Mouse (Mus musculus) ES-Bruce4 (cell line): ENCODE data around the gene Calr3.

ENCODE experiments used
- CTCF ChIP-seq: IDR thresholded peaks from one replicate; pipeline ENCODE4 v1.8.1; 2011; ENCODE audit warnings: low read depth, low read length
- POLR2A ChIP-seq: IDR thresholded peaks from one replicate; pipeline ENCODE4 v1.8.1; 2011; ENCODE audit warnings: low read length; ENCODE audit not compliant: insufficient read depth

DNA sequence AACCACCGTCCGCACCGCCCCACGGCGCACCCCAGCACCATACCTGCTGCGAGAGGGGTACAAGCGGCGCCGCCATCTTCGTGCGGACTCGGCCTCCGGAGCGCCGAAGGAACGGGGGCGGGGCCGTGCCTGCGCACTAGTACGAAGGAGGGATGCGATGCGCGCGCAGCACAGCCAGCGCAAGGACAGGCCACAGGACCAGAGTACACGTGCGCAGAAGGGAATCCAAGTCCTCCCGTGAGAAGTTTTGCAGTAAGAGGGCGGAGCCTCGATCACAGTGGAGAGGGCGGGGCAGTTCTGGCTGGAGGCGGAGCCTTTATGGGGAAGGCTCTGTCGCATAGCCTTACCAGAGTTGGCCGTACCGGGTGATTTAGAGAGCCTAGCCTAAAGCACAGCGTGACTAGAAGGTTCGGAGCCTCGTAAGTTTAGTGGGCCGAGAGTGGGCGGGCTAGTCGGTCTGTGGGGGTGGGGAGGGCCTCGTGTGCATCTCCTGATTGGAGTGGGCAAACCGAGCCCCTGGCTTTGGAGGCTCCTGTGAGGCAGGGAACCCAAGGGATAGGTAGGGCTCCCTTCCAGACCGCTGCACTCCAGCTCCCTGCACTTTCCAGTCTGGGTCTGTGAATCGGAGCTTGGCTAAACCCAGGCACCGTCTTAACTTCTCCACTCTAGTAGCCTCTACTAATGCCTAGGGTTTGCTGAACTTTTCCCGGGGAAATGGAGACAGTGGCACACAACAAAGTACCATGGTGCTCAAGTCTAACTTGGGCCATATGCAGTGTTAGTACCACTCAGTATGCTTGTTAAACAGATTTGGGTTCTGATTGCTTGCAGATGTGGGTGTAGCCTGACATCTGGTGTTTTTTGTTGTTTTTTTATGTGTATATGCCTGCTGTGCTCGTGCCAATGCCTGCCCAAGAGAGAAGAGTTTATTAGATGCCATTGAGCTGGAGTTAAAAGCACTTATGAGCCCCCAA is 22.0 kb downstream of the Calr3 start, which contains the start of gene Eps15l1:
- peak; percentile 74 for TF ChIP-seq POLR2A
- TF ChIP-seq CTCF, result no peak
